Mouse (Mus musculus): ENCODE measurements around the gene Zfand4.

The Zfand4 gene

DNA sequence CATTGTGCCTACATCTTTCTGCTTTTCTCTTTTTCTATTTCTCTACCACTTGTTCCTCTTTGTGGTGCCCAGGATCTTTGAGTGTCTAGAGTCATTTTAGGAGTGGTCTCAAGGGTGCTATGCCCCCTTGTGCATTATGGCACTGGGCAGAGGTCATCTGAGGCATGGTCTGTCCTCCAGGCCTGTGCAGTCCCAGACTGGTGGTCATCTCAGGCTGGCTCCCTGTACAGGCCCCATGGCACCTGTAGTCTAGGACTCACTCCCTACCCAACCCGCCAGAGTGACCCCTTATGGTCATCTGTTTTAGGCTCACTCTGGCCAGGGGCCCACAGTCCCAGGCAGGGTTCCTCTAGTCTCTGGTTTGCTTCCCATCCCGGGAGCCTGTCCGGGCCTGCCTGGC lies 107.5 kb downstream of the Zfand4 start:
- no peak for DNase-seq (ENCODE audit: low spot score in 2 of 2)

DNA sequence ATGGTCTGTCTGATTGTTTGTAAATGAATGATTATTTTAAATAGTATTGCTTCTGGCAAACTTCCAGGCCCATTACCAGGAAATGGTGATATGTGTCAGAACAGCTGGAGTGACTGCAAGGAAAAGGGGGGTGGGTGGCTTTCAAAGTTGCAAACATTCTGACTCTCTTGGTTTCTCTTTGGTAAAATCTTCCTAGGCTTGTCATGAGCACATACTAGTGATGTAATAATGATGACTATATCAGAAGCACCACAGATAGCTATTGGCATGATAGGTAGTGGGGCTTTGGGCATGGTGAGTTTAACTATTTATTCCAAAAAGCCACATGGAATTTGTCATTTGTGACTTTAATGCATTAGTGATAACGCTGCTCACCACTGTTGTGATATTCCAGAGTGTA lies 110.1 kb downstream of the Zfand4 start:
- no peak for DNase-seq (ENCODE audit: low spot score in 2 of 2)

DNA sequence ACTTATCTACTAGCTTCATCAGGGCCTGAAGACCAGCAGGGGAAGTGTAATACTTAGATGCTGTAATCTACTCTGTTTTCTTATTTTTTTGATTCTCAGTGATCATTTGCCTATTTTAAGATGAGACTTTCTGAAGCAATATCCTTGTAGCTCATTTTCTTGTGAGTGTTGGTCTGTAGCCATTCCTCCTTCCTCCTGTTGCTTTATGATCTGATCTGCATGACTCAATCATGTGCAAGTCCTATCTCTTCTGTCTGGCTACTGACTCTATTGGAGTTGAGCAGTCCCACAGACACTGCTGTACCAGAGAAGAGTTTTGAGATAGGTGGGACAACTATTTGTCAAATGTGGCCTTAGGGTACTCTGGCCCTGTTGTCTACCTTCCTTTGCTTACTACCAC lies 110.6 kb downstream of the Zfand4 start:
- DNase-seq (ENCODE audit: low spot score in 2 of 2): no peak

GRCm38 (mm10) chr6:116378892-116379291 lies 114.9 kb downstream of the Zfand4 start:
- no peak for DNase-seq (ENCODE audit: low spot score in 2 of 2)
